Mouse (Mus musculus): ENCODE measurements around the gene Syn1.

Syn1 gene

GRCm38 (mm10) chrX:20920844-20921364 lies at the start of gene Syn1:
TSS of gene Syn1 (minus strand) at chrX:20921004.
- DNase-seq (ENCODE audit: low spot score): peak; percentile 14

GRCm38 (mm10) chrX:20961477-20962378 lies 40.9 kb upstream of the Syn1 start, which contains the start of gene Uxt:
TSS of gene Uxt (minus strand) at chrX:20962017.
- peak; percentile 57 for DNase-seq (ENCODE audit: low spot score)

DNA sequence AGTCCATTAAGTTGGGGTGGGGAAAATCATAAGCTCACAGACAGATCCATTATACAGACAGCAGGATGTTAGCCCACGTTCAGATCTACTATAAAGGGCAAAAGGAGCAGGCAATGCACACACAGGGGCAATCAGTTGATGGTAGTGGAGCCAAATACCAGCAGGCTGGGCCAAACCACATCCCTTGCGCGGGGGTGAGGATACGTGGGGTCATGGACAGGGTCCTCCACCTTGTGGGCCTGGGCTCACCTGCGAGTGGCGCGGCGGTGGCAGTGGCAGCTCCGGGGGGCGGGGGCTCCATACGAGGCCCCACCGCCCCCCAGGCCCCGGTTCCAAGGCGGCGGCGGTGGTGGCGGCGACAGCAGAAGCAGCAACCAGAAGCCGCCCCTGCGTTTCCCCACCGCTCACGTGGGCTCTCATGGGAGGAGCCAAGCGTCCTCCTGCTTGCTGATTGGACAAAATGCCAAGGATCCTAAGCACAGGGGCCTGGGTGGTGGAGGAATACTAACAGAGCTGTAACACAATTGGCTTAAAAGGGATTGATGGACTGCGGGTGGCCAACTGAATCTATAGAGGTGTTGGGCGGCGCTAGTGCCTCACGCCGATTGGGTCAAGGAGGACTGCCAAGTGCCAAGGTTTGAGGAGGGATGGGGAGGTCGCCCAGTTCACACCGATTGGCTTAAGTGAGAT lies 29.5 kb upstream of the Syn1 start, which contains the start of gene Elk1:
Gene Elk1 (minus strand): TSS at position 418 of the 690 bp plus-strand sequence.
- peak; percentile 11 for DNase-seq (ENCODE audit: low spot score)

DNA sequence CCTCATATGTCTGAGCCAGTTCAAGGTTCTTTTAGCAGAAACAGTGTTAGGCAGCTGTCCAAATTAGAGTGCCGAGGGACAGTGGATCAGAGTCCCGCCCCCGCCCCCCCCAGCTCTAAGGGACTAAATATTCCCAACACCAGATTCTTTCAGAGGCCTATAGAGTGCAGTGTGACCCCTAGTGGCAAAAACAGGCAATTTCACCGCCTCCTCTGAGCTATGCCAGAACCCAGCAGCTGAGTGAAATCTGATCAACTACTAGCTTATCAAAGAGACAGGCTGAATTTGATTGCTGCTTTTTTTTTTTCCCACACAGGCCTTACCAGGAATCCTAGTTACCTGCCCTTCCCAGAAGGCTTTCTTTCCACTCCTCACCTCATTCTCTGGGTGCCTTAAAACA lies 25.3 kb upstream of the Syn1 start:
- DNase-seq (ENCODE audit: low spot score): no peak

- DNase-seq (ENCODE audit: low spot score): no peak
Measured at GRCm38 (mm10) chrX:20931963-20932362, 11.2 kb upstream of the Syn1 start.

GRCm38 (mm10) chrX:20931364-20931763 lies 10.6 kb upstream of the Syn1 start, which contains the start of gene Cfp:
TSS of gene Cfp (minus strand) at chrX:20931555.
- DNase-seq (ENCODE audit: low spot score): no peak

DNA sequence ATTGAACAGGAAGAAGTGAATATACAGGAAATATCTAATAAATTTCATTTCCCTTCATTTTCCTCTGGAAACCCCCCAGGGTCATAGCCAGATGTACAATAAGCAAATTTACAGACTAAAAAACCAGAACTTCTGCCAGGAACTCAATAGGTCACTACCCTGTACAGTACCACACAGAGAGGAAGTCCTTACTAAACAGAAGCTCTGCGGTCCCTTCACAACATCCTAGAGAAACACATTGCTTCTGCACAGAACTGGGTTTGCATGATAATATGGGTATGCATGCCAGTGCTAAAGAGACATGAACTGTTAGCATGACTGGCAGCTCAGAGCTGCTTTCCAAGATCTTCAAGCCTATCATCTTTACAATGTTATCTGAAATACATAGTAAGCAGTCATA lies 9.1 kb upstream of the Syn1 start:
- no peak for DNase-seq (ENCODE audit: low spot score)

DNA sequence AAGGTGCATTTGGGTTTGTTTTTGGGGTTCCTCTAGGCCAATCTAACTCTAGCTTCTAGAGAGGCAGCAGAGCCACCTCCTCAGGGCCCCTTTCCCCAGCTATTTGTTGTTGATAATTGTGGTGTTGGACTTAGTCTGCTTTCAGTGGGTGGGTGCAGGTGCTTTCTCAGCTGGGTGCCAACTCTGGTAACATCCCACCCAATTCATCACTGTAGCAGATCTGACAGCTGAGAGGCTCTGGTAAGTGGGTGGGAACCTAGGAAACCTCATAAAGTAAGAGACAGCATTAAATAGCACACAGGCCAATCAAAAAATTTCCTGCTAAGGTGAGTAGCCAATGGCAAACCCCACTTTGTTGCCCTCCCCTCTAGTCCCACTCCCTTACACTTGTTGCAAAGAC lies 4.2 kb upstream of the Syn1 start:
- no peak for DNase-seq (ENCODE audit: low spot score)

GRCm38 (mm10) chrX:20923506-20923905 lies 2.7 kb upstream of the Syn1 start:
- DNase-seq (ENCODE audit: low spot score): no peak

- no peak for DNase-seq (ENCODE audit: low spot score)
Measured at GRCm38 (mm10) chrX:20921366-20921765, 562 bp upstream of the Syn1 start.

GRCm38 (mm10) chrX:20920249-20920843 lies 458 bp downstream of the Syn1 start:
- no peak for DNase-seq (ENCODE audit: low spot score)

- no peak for DNase-seq (ENCODE audit: low spot score)
Measured at GRCm38 (mm10) chrX:20915075-20915474, 5.7 kb downstream of the Syn1 start.

GRCm38 (mm10) chrX:20913726-20914125 lies 7.1 kb downstream of the Syn1 start:
- DNase-seq (ENCODE audit: low spot score): no peak

- DNase-seq (ENCODE audit: low spot score): no peak
Measured at GRCm38 (mm10) chrX:20910074-20910473, 10.7 kb downstream of the Syn1 start.

GRCm38 (mm10) chrX:20875241-20875640 lies 45.6 kb downstream of the Syn1 start:
- no peak for DNase-seq (ENCODE audit: low spot score)

- DNase-seq (ENCODE audit: low spot score): no peak
Measured at GRCm38 (mm10) chrX:20872928-20873500, 47.8 kb downstream of the Syn1 start.

- no peak for DNase-seq (ENCODE audit: low spot score)
Measured at GRCm38 (mm10) chrX:20869962-20870513, 50.8 kb downstream of the Syn1 start, which contains the start of gene Timp1. TSS of gene Timp1 (plus strand) at chrX:20870166.

DNA sequence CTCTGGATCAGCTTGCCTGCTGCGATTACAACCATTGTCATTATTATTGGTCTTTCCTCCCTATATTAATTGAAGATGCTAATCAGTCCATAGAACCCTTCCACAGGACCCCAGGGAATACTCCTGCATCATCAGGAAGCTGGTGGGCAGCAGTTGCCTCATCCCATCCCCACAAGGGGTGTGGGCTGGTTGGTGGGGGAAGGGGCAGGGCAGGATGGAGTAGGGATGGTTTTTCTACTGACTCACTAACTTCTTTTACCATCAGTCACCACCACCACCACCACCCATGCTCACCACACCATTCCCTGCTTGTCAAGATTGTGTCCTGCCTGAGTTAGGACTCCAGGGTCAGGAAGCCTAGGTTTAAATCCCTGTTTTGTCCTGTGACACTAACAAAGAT lies 51.6 kb downstream of the Syn1 start:
- DNase-seq (ENCODE audit: low spot score): no peak

DNA sequence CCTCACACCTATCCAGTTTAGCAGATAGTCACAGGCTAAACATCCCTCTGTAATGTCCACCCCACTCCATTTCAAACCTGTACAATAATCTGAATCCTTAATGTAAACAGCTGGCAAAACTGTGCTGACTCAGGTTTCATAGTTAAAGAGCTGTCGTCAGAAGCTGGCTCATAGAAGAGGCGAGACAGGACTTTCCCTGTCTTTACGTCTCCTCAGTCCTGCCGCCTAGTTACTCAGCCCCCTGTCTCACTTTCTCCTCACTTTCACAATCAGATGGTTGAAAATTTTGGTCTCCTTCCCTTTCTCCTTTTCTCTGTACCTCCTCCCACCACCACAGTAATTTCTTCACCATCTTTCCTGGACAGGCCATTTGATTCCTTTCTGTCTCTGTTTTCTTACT lies 52.7 kb downstream of the Syn1 start:
- DNase-seq (ENCODE audit: low spot score): no peak

DNA sequence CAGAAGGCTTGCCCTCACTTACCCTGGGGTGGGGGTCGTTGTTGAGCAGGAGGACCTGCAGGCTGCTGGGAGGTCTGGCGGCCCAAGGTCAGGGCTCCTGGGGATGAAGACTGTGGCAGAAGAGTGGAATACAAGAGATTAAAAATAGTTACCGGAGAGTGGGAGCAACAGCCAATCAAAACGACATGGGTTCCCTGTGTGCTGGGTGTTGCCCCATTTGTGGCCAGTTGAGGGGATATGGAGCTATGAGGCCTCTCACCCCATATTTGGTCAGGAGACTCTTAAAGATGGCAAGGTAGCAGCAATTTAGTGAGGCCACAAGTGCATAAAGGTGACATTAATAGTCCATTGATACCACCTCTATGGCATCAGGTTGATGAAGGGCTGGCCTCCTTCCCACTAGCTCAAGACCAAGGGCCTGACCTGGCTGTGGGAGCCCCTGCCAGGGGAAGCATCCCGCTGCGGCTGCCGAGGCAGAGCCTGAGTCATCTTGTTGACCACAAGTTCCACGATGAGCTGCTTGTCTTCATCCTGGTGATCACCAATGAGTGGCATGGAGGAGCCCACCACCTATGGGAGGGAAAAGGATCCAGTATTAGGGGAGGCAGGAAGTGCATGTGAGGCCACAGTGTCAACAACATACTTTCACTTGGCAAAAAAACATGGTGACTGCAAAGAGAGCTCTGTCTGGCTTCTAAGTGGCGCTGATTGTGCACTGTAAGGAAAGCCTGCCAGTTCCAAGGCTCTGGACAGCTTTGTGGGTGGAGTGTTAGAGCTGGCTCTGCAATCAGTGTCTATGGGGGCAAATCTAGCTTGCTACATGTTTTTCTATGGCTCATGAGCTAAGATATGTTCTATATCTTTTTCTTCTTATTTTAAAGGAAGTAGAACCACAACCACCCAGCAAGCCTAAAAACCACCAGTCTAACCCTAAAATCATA lies 57.4 kb downstream of the Syn1 start:
- no peak for DNase-seq (ENCODE audit: low spot score)

All from urinary bladder, postnatal 10 days (tissue).